Mouse (Mus musculus) R1 (cell line): ENCODE results near the gene Btf3.

Experiments
- DNase-seq: peaks from one replicate; pipeline ENCODE4 v3.0.0-alpha.2; 2018; ENCODE audit warnings: low read depth, low spot score

The Btf3 gene

GRCm38 (mm10) chr13:98340506-98340905, 23.7 kb upstream of the Btf3 start:
- no peak for DNase-seq

- DNase-seq = no peak
These were observed 19.4 kb upstream of the Btf3 start for GRCm38 (mm10) chr13:98336205-98336604.

- peak; percentile 29 for DNase-seq
These were observed 15.3 kb upstream of the Btf3 start for GRCm38 (mm10) chr13:98332106-98332505.

GRCm38 (mm10) chr13:98325034-98325433, 8.2 kb upstream of the Btf3 start:
- no peak for DNase-seq

- no peak for DNase-seq
These were observed 1.1 kb upstream of the Btf3 start for GRCm38 (mm10) chr13:98317911-98318310.

GRCm38 (mm10) chr13:98317246-98317677, 456 bp upstream of the Btf3 start:
- no peak for DNase-seq

GRCm38 (mm10) chr13:98316140-98316479, 696 bp downstream of the Btf3 start:
- peak; percentile 68 for DNase-seq

GRCm38 (mm10) chr13:98315124-98315523, 1.7 kb downstream of the Btf3 start:
- DNase-seq = no peak

- DNase-seq = no peak
These were observed 3.2 kb downstream of the Btf3 start for GRCm38 (mm10) chr13:98313631-98314030.

- DNase-seq = no peak
These were observed 5.2 kb downstream of the Btf3 start for GRCm38 (mm10) chr13:98311597-98311996.

GRCm38 (mm10) chr13:98308724-98309123, 8.1 kb downstream of the Btf3 start:
- DNase-seq = no peak

- no peak for DNase-seq
These were observed 8.8 kb downstream of the Btf3 start for GRCm38 (mm10) chr13:98308004-98308403.

- DNase-seq = peak; percentile 34
These were observed 9.8 kb downstream of the Btf3 start for GRCm38 (mm10) chr13:98306852-98307475.

GRCm38 (mm10) chr13:98306393-98306792, 10.4 kb downstream of the Btf3 start:
- peak; percentile 90 for DNase-seq

- peak; percentile 39 for DNase-seq
These were observed 11.5 kb downstream of the Btf3 start for GRCm38 (mm10) chr13:98305257-98305656.

- peak; percentile 93 for DNase-seq
These were observed 17.7 kb downstream of the Btf3 start for GRCm38 (mm10) chr13:98298833-98299758.

GRCm38 (mm10) chr13:98297883-98298482, 18.8 kb downstream of the Btf3 start:
- peak; percentile 61 for DNase-seq

GRCm38 (mm10) chr13:98296072-98296471, 20.7 kb downstream of the Btf3 start:
- DNase-seq = peak; percentile 59

- DNase-seq = no peak
These were observed 25.1 kb downstream of the Btf3 start for GRCm38 (mm10) chr13:98291712-98292111.

GRCm38 (mm10) chr13:98290719-98291118, 26.1 kb downstream of the Btf3 start:
- peak; percentile 20 for DNase-seq

- no peak for DNase-seq
These were observed 35.7 kb downstream of the Btf3 start for GRCm38 (mm10) chr13:98280990-98281650.

- DNase-seq = no peak
These were observed 37.1 kb downstream of the Btf3 start, which contains the start of gene Gm21976 for GRCm38 (mm10) chr13:98279686-98280085. TSS of gene Gm21976 (plus strand) at chr13:98279887.
